Mouse (Mus musculus) left cerebral cortex, adult 18-20 months (tissue): Measurements from ENCODE around the gene Apobec1. TPM values are rescaled to one million over a fixed set of nuclear protein-coding genes. Genes with fewer than 3 reads are reported as not detected.
"Not testable (repeated sequence)": the region's sequence is repeated elsewhere in the genome, so short reads cannot be mapped to it uniquely, and the experiment has no call there.

Source experiments
- DNase-seq, 2 experiments: peaks; one replicate each; pipeline ENCODE4 v3.0.0; 2021 to 2022; ENCODE audit warnings: low spot score in 2 of 2, mixed read lengths in 1 of 2
- long read RNA-seq, 2 experiments: library from polyadenylated mRNA; stranded (forward); transcript quantifications; one replicate each; pipeline ENCODE4 v2.0.0; 2021
- total RNA-seq, 2 experiments: library from RNA; stranded (reverse); gene quantifications; 2 replicates each; pipeline ENCODE4 v1.2.3; 2021

Apobec1 gene
- 1 to 10 TPM; 1.2 to 1.7 TPM for total RNA-seq
- long read RNA-seq, experiment 1, partial matches to known transcripts, result 1 of 2 reads
- long read RNA-seq, experiment 1, other reads (novel, unspliced or antisense), result 1 of 2 reads
- long read RNA-seq, experiment 2, partial matches to known transcripts, result 0 of 3 reads
- long read RNA-seq, experiment 2, other reads (novel, unspliced or antisense), result 3 of 3 reads

DNA sequence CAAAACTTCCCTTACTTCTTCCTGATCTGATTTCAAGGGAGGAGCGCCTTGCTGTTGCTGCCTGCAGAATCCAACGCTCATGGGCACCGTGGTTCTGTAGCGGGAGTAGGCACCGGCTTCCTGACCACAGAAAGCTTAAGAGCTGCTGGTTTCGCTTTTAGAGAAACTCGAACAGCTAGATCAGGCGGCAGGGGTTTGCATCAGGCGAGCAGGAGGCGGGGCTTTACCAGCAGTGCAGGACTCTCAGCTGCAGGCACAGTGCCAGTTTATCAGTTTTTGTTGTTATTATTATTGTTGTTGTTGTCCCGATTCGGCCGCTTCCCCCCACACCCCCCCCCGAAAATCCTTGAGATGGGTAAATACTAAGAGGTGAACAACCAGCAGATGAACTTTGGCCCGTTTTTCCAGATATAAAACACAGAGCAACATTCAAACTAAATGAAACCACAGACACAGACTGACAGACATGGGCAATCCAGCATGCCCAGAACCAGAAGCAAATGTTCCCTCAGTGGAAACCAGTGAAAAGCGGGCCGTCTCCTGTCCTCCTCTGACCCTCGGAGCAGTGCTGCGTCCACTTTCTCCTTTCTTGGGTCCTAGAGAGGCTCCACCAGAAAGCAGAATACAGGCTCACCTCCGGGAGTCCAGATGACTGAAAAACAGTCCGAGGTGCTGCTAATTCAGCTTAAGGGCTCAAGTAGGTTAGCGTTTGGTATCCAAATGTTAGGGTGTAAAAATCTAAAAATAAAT, at the start of gene Apobec1:
Gene Apobec1, minus strand, starts transcription at position 203 of the 750 bp plus-strand sequence.
- DNase-seq, result peak; percentile 17 to 35

GRCm38 (mm10) chr6:122650398-122650980, 48.2 kb upstream of the Apobec1 start:
- no peak for DNase-seq

- DNase-seq, result no peak
Measured at GRCm38 (mm10) chr6:122649903-122650302, 47.7 kb upstream of the Apobec1 start.

GRCm38 (mm10) chr6:122644196-122644595, 42.0 kb upstream of the Apobec1 start:
- DNase-seq, result not testable (repeated sequence)

DNA sequence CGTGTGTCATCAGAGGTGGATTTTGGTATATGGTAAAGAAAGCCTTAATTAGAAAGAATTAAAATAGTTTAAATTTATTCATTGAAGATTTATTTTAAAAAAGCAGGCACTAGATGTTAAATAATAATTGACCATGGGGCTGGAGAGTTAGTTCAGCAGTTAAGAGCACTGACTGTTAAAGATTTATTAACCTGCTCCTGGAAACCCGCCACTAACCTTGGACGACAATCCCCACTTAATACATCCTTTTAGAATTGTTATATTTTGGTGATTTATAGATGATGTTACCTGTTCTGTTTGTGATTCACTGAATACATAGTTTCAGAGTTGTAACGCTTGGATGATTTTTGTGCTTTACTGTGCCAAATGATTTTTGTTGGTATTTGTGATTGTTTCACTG, 35.3 kb upstream of the Apobec1 start:
- DNase-seq, result not testable (repeated sequence)

DNA sequence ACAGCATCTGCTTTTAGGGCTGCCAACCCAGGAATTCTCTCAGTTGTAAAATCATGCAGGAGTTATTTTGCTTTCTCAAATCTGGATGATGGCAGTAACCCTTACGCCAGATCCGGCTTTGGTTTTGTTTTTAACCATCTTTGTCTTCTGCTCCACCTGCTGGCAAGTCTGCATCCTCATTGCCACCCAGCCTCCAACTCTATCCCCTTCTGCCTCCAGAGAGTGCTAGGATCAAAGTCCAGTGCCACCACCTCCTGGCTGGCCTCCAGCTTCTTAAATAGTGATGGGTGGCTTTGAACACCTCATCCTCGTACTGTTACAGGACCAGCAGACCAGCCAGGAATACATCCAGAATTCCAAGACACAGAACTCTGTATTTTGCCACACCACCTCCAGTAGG, 34.4 kb upstream of the Apobec1 start:
- DNase-seq, result no peak

DNA sequence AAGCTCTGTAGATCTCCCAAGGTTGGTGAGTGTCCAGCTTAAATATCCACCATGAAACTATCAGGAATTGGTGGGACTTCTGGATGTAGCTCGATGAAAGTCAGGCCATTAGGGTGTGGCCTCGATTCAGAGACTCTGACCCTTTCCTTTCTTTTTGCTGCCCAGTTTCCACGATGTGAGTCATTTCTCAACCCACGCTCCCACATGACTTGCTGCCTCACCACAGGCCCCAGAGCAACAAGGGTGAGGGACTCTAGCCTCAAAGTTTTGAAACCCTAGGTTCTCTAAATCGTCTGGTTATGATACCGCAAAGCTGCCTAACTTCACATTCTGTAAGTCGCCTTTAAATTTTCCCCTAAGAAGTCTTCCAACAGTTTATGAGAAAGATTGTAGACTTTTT, 33.1 kb upstream of the Apobec1 start:
- DNase-seq, result no peak

DNA sequence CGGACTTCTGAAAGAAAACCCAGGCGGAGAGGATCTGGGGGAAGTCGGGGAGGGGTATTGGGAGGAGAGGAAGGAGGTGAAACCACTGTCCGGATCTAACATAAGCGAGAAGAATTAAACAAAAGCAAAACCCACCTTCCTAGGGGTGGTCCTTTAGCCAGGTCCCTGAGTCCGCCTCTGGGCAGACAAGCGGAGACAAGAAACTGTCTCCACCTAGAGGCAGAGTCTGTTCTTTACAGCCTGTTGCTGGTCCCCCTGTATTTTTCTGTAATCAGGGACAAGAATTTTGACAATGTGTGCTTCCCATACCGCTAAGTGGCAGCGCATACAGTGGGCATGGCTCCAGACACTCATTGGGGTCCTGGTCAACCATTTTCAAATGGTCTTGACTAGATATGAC, 31.2 kb upstream of the Apobec1 start:
- DNase-seq, result no peak

GRCm38 (mm10) chr6:122627469-122628108, 25.3 kb upstream of the Apobec1 start:
- DNase-seq, result no peak

DNA sequence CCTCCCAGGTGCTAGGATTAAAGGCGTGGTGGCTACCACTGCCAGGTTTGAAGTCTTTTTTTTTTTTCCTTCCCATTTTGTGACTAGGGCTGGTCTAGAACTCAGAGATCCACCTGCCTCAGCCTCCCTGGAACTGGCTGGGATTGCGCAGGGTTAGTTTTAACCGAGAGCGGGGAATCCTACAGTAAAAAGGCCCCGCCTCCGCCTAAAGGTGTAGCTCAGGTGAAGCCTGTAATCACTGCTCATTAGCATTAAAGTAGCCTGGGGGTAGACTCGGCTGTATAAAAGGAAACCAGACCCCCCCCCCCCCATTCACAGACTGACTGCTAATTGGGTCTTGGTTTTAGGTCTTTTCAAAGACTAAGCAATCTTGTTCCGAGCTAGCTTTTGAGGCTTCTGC, 23.9 kb upstream of the Apobec1 start, which contains the start of gene Dppa3:
Gene Dppa3, plus strand, starts transcription at position 301 of the 400 bp plus-strand sequence.
- no peak for DNase-seq

DNA sequence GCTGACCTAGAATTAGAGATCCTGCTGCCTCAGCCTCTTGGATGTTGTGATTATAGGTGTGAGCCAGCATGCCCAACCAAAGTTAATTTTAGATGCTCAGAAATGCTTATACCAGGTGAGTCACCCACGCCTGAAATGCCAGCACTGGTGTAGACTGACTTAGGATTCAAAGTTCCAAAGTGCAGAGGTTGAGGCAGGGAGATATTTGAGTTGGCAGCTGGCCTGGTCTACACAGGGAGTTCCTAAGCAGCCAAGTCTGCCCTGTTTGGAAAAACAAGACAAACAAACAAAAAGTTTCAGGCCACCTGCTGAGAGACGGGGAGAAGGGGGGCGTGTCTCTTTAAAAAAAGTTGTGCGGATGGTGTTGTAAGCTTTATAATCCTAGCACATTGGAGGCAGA, 22.9 kb upstream of the Apobec1 start:
- no peak for DNase-seq

- DNase-seq, result no peak
Measured at GRCm38 (mm10) chr6:122624480-122624879, 22.2 kb upstream of the Apobec1 start.

DNA sequence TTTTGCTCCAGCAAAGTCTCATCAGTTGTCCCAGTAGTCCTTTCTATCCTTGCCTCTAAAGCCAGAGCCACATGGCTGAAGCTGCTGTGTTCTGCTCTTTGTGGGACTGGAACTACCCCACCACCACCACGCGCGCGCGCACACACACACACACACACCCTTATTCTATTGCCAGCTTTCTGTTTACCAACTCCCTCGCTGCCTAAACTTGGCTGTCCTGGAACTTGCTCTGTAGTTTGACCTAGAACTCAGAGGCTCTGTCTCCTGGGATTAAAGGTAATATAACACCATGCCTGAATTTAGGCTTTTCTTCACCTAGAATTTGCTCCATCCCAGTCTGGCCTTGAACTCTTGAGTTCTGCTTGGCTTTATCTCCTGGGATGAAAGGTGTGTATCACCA, 18.8 kb upstream of the Apobec1 start:
- DNase-seq, result no peak

- DNase-seq, result no peak
Measured at GRCm38 (mm10) chr6:122616022-122616421, 13.8 kb upstream of the Apobec1 start.

- no peak for DNase-seq
Measured at GRCm38 (mm10) chr6:122614047-122614446, 11.8 kb upstream of the Apobec1 start.

- DNase-seq, result no peak
Measured at GRCm38 (mm10) chr6:122612426-122612825, 10.2 kb upstream of the Apobec1 start.

DNA sequence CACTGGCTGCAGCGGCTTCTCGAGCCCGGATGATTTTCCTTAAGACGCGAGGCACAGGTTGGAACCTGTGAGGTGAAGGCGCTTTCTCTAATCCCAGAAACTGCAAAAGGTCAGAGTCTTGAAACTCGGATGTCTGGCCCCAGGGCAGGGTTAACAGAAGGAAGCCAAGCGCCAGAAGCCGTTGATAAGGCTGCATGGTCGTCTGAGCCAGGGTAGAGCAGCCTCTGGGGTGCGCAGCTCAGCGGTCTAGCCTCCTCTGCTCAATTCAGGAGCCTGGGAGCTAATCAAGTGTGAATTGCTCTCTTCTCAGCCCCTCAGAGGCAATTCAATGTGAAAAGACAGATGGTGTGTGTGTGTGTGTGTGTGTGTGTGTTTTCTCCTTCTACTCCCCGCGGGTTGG, 7.5 kb upstream of the Apobec1 start, which contains the start of gene Gdf3:
Gene Gdf3, minus strand, starts transcription at position 317 of the 400 bp plus-strand sequence.
- no peak for DNase-seq

DNA sequence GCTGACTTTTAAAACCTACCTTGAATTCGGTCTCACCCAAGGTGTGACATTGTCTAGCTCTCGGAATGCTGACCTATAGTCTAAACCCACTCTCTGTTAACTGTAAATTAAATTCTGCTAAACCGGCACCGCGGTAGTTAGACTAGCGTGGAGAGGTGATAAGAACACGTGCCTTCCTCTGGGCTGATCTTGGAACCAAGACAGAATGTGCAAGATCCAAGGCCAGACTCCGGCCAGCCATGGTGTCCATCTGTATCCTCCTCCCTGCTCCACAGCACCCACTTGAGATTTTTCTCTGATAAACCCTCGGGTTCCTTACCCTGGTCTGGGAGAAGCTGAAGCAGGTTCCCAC, 7.1 kb upstream of the Apobec1 start:
- DNase-seq, result no peak

GRCm38 (mm10) chr6:122608434-122609376, 6.5 kb upstream of the Apobec1 start:
- no peak for DNase-seq

GRCm38 (mm10) chr6:122607700-122608099, 5.5 kb upstream of the Apobec1 start:
- DNase-seq, result no peak

- DNase-seq, result no peak
Measured at GRCm38 (mm10) chr6:122606661-122607060, 4.4 kb upstream of the Apobec1 start.
